9 mouse cellular contexts compared by ENCODE assay signal in genomic region chr10:4612313-4613036, GRCm38 (mm10). TPM values are rescaled to one million over a fixed set of nuclear protein-coding genes. Genes with fewer than 3 reads are reported as not detected.
DNase-seq lines count a peak whose midpoint lies in the region; ATAC-seq and TF ChIP-seq lines count a peak whose summit lies in the region.
"Had no signal": no experiment of that assay in that cellular context is flagged by ENCODE, and none has a peak within 500 bp of the region (broad histone marks: within the 10 kb centered on the region; RNA-seq: fewer than 3 reads in every experiment).

No protein-coding gene starts in this region.

- H3K27me3 ChIP-seq in CH12.LX (replicated peaks), result no peaks in the 10 kb centered on the region
- H3K27me3 ChIP-seq in heart, embryonic 13.5 days (replicated peaks), result no peaks in the 10 kb centered on the region
- H3K27me3 ChIP-seq in liver, postnatal 0 days (ENCODE audit: insufficient read depth, low read length), result no peaks in the 10 kb centered on the region
- no peaks in the 10 kb centered on the region for H3K27me3 ChIP-seq in midbrain, postnatal 0 days (ENCODE audit: insufficient read depth, low read length)
- H3K27me3 ChIP-seq: midbrain, embryonic 12.5 days had no signal

- peak overlapping the region; percentile 61 to 66 (median 64) for H3K4me3 ChIP-seq in CH12.LX (replicated peaks in 1 of 3; ENCODE audit: low read depth in 2 of 3, low read length in 2 of 3, poor library complexity in 1 of 3)
- H3K4me3 ChIP-seq in heart, embryonic 13.5 days, result peak overlapping the region; percentile 38
- H3K4me3 ChIP-seq in liver, postnatal 0 days (ENCODE audit: low read depth, low read length), result peak overlapping the region; percentile 45
- no peak overlapping the region for H3K4me3 ChIP-seq in midbrain, postnatal 0 days (ENCODE audit: low read depth, low read length)
- H3K4me3 ChIP-seq: midbrain, embryonic 12.5 days had no signal

- H3K9ac ChIP-seq in CH12.LX (ENCODE audit: insufficient read depth, low read depth), result peak overlapping the region; percentile 45
- 0 out of 2 replicates have a peak overlapping the region, but pooled peaks have one; percentile 47 for H3K9ac ChIP-seq in heart, embryonic 13.5 days
- H3K9ac ChIP-seq in liver, postnatal 0 days (replicated peaks), result peak overlapping the region; percentile 44
- H3K9ac ChIP-seq in midbrain, postnatal 0 days (replicated peaks; ENCODE audit: low read length, poor library complexity, severe bottlenecking), result no peak overlapping the region
- H3K9ac ChIP-seq: midbrain, embryonic 12.5 days had no signal

- TF ChIP-seq CTCF in CH12.LX (conservative IDR thresholded peaks at IDR 0.05 in 1 of 2, IDR thresholded peaks at IDR 0.05 in 1 of 2; ENCODE audit: low read depth in 2 of 2, low read length in 2 of 2), result no peak
- TF ChIP-seq CTCF in liver, postnatal 0 days (IDR thresholded peaks at IDR 0.05; ENCODE audit: low read depth), result no peak
- TF ChIP-seq CTCF in midbrain, postnatal 0 days (IDR thresholded peaks at IDR 0.05), result no peak

- peak; percentile 21 to 27 for DNase-seq in heart, adult 9 months (ENCODE audit: low spot score in 2 of 2)
- DNase-seq in heart, adult 8-10 months (ENCODE audit: low spot score), result no peak
- peak; percentile 59 for DNase-seq in CH12.LX (ENCODE audit: extremely low read depth)
- DNase-seq in liver, postnatal 0 days, result peak; percentile 18
- DNase-seq in cerebellum, postnatal 10 days, result no peak
- DNase-seq in cerebellum, adult 11 months, result no peak
- DNase-seq in midbrain, postnatal 0 days (ENCODE audit: low spot score), result no peak

- H3K79me2 ChIP-seq in CH12.LX (replicated peaks; ENCODE audit: control insufficient read depth, extremely low read depth, insufficient read depth, poor library complexity, severe bottlenecking), result no peaks in the 10 kb centered on the region

- TF ChIP-seq POLR2A in CH12.LX (IDR thresholded peaks at IDR 0.05; ENCODE audit: low read depth, low read length), result no peak

- peak overlapping the region; percentile 99 for H3K4me2 ChIP-seq in CH12.LX (ENCODE audit: insufficient read depth, low read depth, poor library complexity, severe bottlenecking)
- H3K4me2 ChIP-seq in heart, embryonic 13.5 days, result peak overlapping the region; percentile 61
- peak overlapping the region; percentile 73 for H3K4me2 ChIP-seq in liver, postnatal 0 days (ENCODE audit: low read depth, low read length)
- no peak overlapping the region for H3K4me2 ChIP-seq in midbrain, postnatal 0 days (ENCODE audit: low read depth, low read length, poor library complexity, severe bottlenecking)
- H3K4me2 ChIP-seq: midbrain, embryonic 12.5 days had no signal

- H3K4me1 ChIP-seq in CH12.LX (ENCODE audit: control insufficient read depth in 1 of 2, insufficient read depth in 2 of 2), result peaks cover 0 to 11% of the 10 kb centered on the region in 2 experiments; a peak in 2 of 4 replicates
- peaks cover 11% of the 10 kb centered on the region; the same call in 1 of the 2 replicates for H3K4me1 ChIP-seq in heart, embryonic 13.5 days
- H3K4me1 ChIP-seq in liver, postnatal 0 days (ENCODE audit: insufficient read depth), result 0 out of 2 replicates have a peak, but pooled peaks cover 2% of the 10 kb centered on the region
- no peaks in the 10 kb centered on the region for H3K4me1 ChIP-seq in midbrain, postnatal 0 days (ENCODE audit: insufficient read depth, low read length)
- H3K4me1 ChIP-seq: midbrain, embryonic 12.5 days had no signal

- no peak for ATAC-seq in heart, embryonic 13.5 days (ENCODE audit: extremely low read depth, insufficient number of reproducible peaks, low FRiP score, low TSS enrichment)
- peak; percentile 43; the same call in 1 of the 2 replicates for ATAC-seq in liver, postnatal 0 days
- no peak for ATAC-seq in midbrain, postnatal 0 days (ENCODE audit: low FRiP score)

- no peaks in the 10 kb centered on the region for H3K9me3 ChIP-seq in CH12.LX (replicated peaks; ENCODE audit: low read length)
- no peaks in the 10 kb centered on the region for H3K9me3 ChIP-seq in heart, embryonic 13.5 days
- no peaks in the 10 kb centered on the region for H3K9me3 ChIP-seq in liver, postnatal 0 days (ENCODE audit: low read length)
- no peaks in the 10 kb centered on the region for H3K9me3 ChIP-seq in midbrain, postnatal 0 days (ENCODE audit: low read length)
- H3K9me3 ChIP-seq: midbrain, embryonic 12.5 days had no signal

- no peak overlapping the region for H3K27ac ChIP-seq in CH12.LX (ENCODE audit: insufficient read depth, low read depth)
- H3K27ac ChIP-seq in heart, embryonic 13.5 days (replicated peaks), result no peak overlapping the region
- peak overlapping the region; percentile 58 for H3K27ac ChIP-seq in liver, postnatal 0 days (ENCODE audit: low read depth)
- H3K27ac ChIP-seq in midbrain, postnatal 0 days (ENCODE audit: low read depth, low read length), result no peak overlapping the region
- H3K27ac ChIP-seq: midbrain, embryonic 12.5 days had no signal

- 52% methylated on average over 22 of the region's 22 CpGs for WGBS in heart, embryonic 13.5 days
- WGBS in liver, postnatal 0 days (ENCODE audit: insufficient replicate concordance), result 24% methylated on average over 22 of the region's 22 CpGs
- 77% methylated on average over 22 of the region's 22 CpGs for WGBS in midbrain, postnatal 0 days

- H3K36me3 ChIP-seq in CH12.LX (replicated peaks in 1 of 2; ENCODE audit: control insufficient read depth in 1 of 2, insufficient read depth in 1 of 2, low read length in 1 of 2), result no peaks in the 10 kb centered on the region
- H3K36me3 ChIP-seq in heart, embryonic 13.5 days, result no peaks in the 10 kb centered on the region
- H3K36me3 ChIP-seq in liver, postnatal 0 days (replicated peaks; ENCODE audit: insufficient read depth, low read length), result no peaks in the 10 kb centered on the region
- no peaks in the 10 kb centered on the region for H3K36me3 ChIP-seq in midbrain, postnatal 0 days (ENCODE audit: insufficient read depth, low read length)
- H3K36me3 ChIP-seq: midbrain, embryonic 12.5 days had no signal

- in situ Hi-C loops in CH12.LX (cut with MboI; ENCODE audit: low pct_ligation_motif_present, low pct_unique_long_range_greater_than_20kb, low sequenced_read_pairs), result loop anchor here (25.0 kb wide), 1 partner anchor 550 kb away; no protein-coding TSS in a partner anchor

- dilution Hi-C loops in CH12.LX (cut with MboI; ENCODE audit: extremely low pct_ligation_motif_present, extremely low pct_unique_long_range_greater_than_20kb, low sequenced_read_pairs), result no loop called here

- TF ChIP-seq EP300 in CH12.LX (IDR thresholded peaks at IDR 0.05; ENCODE audit: low read length), result peak; percentile 80
- no peak for TF ChIP-seq EP300 in liver, postnatal 0 days (IDR thresholded peaks at IDR 0.05; ENCODE audit: low read depth)

- no peak for TF ChIP-seq RAD21 in CH12.LX (IDR thresholded peaks at IDR 0.05; ENCODE audit: low read depth, low read length)

TF ChIP-seq in CH12.LX, 34 proteins besides CTCF, POLR2A, EP300 and RAD21 (continues in another document):
- TF ChIP-seq KAT2A (IDR thresholded peaks at IDR 0.05; ENCODE audit: insufficient replicate concordance, low read length), result no peak
- TF ChIP-seq CHD1 (IDR thresholded peaks at IDR 0.05; ENCODE audit: low read depth, low read length), result peak; percentile 38; the same call in 1 of the 2 replicates
- no peak for TF ChIP-seq ZC3H11A (IDR thresholded peaks at IDR 0.05; ENCODE audit: low read depth, low read length)
- TF ChIP-seq SIN3A (IDR thresholded peaks at IDR 0.05; ENCODE audit: low read length), result peak; percentile 37; the same call in 1 of the 2 replicates
- TF ChIP-seq NELFE (IDR thresholded peaks at IDR 0.05; ENCODE audit: low read depth, low read length), result peak; percentile 35; the same call in 1 of the 2 replicates
- no peak for TF ChIP-seq GABPA (IDR thresholded peaks at IDR 0.05; ENCODE audit: insufficient replicate concordance, low read depth, low read length)
- no peak for TF ChIP-seq ELF1 (IDR thresholded peaks at IDR 0.05; ENCODE audit: low read depth, low read length)
- peak; percentile 35; the same call in 1 of the 2 replicates for TF ChIP-seq MYC (IDR thresholded peaks at IDR 0.05; ENCODE audit: low read depth, low read length)
- TF ChIP-seq CHD2 (IDR thresholded peaks at IDR 0.05; ENCODE audit: low read length), result no peak
- TF ChIP-seq TCF12 (IDR thresholded peaks at IDR 0.05; ENCODE audit: low read depth, low read length), result no peak
- TF ChIP-seq POLR2AphosphoS2 (IDR thresholded peaks at IDR 0.05; ENCODE audit: low read depth, low read length), result no peak
- TF ChIP-seq PAX5 (IDR thresholded peaks at IDR 0.05; ENCODE audit: low read length), result no peak
- TF ChIP-seq HCFC1 (IDR thresholded peaks at IDR 0.05; ENCODE audit: low read depth, low read length), result no peak
- no peak for TF ChIP-seq E2F4 (IDR thresholded peaks at IDR 0.05; ENCODE audit: insufficient replicate concordance, low read depth, low read length)
- TF ChIP-seq JUN (IDR thresholded peaks at IDR 0.05; ENCODE audit: insufficient read depth, low read depth, low read length), result no peak
- TF ChIP-seq UBTF (IDR thresholded peaks at IDR 0.05; ENCODE audit: low read depth, low read length), result no peak
- no peak for TF ChIP-seq USF1 (IDR thresholded peaks at IDR 0.05; ENCODE audit: low read depth, low read length)
- peak; percentile 60 for TF ChIP-seq BHLHE40 (IDR thresholded peaks at IDR 0.05; ENCODE audit: low read depth, low read length)
- TF ChIP-seq IRF4 (IDR thresholded peaks at IDR 0.05; ENCODE audit: low read depth, low read length), result peak; percentile 76
- no peak for TF ChIP-seq SMC3 (IDR thresholded peaks at IDR 0.05; ENCODE audit: low read depth, low read length)
- TF ChIP-seq MAX (IDR thresholded peaks at IDR 0.05; ENCODE audit: low read length), result peak; percentile 31; the same call in 1 of the 2 replicates
- TF ChIP-seq ZMIZ1 (IDR thresholded peaks at IDR 0.05; ENCODE audit: low read depth, low read length), result no peak
- TF ChIP-seq RCOR1 (conservative IDR thresholded peaks at IDR 0.05; ENCODE audit: low read depth, low read length), result no peak
- TF ChIP-seq MXI1 (IDR thresholded peaks at IDR 0.05; ENCODE audit: low read depth, low read length), result peak; percentile 20; the same call in 1 of the 2 replicates
- no peak for TF ChIP-seq USF2 (conservative IDR thresholded peaks at IDR 0.05; ENCODE audit: low read depth, low read length)
- TF ChIP-seq ZNF384 (IDR thresholded peaks at IDR 0.05; ENCODE audit: low read depth, low read length), result peak; percentile 89

RNA-seq across cellular contexts. Expression of gene Esr1, which starts 1.1 kb away (rescaled TPM):
- total RNA-seq in heart, adult 8-10 months (2022), result 1 to 10 TPM in 3 of 4 experiments, under 1 TPM in 1; 0.90 to 1.1 (median 1.0) TPM
- 0.08 and 0.64 TPM in 2 replicates for total RNA-seq in CH12.LX (2012; rRNA removed)
- total RNA-seq in CH12.LX (2014; rRNA removed), result 0.61 and 0.63 TPM in 2 replicates
- 0.82 and 1.0 TPM in 2 replicates for polyA plus RNA-seq in CH12.LX (2012; ENCODE audit: insufficient read length, low read depth)
- 0.51 and 0.74 TPM in 2 replicates for polyA plus RNA-seq in heart, embryonic 13.5 days (2015; fragmentation: Nextera tagmentation; extraction: Ambion mirVana)
- 1.0 and 1.4 TPM in 2 replicates for polyA plus RNA-seq in liver, postnatal 0 days (2015; fragmentation: Nextera tagmentation; extraction: Ambion mirVana)
- total RNA-seq in midbrain, postnatal 0 days (2014; rRNA removed), result 0.71 and 1.1 TPM in 2 replicates
- polyA plus RNA-seq in midbrain, postnatal 0 days (2015; fragmentation: Nextera tagmentation; extraction: Ambion mirVana), result 0.74 and 0.84 TPM in 2 replicates

Comparison
In these comparisons a context has a peak if more than half of its experiments do, and no peak if none do; other contexts are left out.
1. DNase-seq: peak in heart, adult 9 months (2 of 2), CH12.LX (single experiment) and liver, postnatal 0 days (single experiment); none in heart, adult 8-10 months (single experiment), cerebellum, postnatal 10 days (0 of 2), cerebellum, adult 11 months (single experiment) and midbrain, postnatal 0 days (single experiment).